Mouse (Mus musculus) limb, embryonic 12.5 days (tissue): ENCODE results near the gene Ube3c. TPM values are rescaled to one million over a fixed set of nuclear protein-coding genes. Genes with fewer than 3 reads are reported as not detected.
"Not testable (repeated sequence)": the region's sequence is repeated elsewhere in the genome, so short reads cannot be mapped to it uniquely, and the experiment has no call there.

Experiments used
- ATAC-seq: fragments of 200-750 bp; cut with Nextera tagmentation; 2 replicates; pipeline ENCODE4 v1.8.0; 2017; ENCODE audit warnings: low read depth, moderate TSS enrichment; ENCODE audit not compliant: insufficient number of reproducible peaks, insufficient read depth, low FRiP score, low TSS enrichment
- H3K27ac ChIP-seq: fragments of 300-500 bp; sonication (generic); 2 replicates; pipeline ENCODE4 v1.5.1; 2016; ENCODE audit warnings: mild to moderate bottlenecking, moderate library complexity
- H3K27me3 ChIP-seq: fragments of 300-500 bp; sonication (generic); 2 replicates; pipeline ENCODE4 v1.6.1; 2016; ENCODE audit warnings: mild to moderate bottlenecking, moderate library complexity
- H3K36me3 ChIP-seq: fragments of 300-500 bp; sonication (generic); 2 replicates; pipeline ENCODE4 v1.6.1; 2016; ENCODE audit warnings: mild to moderate bottlenecking, moderate library complexity
- H3K4me1 ChIP-seq: fragments of 300-500 bp; sonication (generic); replicated peaks from 2 replicates; pipeline ENCODE4 v1.6.1; 2016
- H3K4me2 ChIP-seq: fragments of 300-500 bp; sonication (generic); 2 replicates; pipeline ENCODE4 v1.6.1; 2016; ENCODE audit warnings: mild to moderate bottlenecking, moderate library complexity
- H3K4me3 ChIP-seq: fragments of 300-500 bp; sonication (generic); replicated peaks from 2 replicates; pipeline ENCODE4 v1.5.1; 2016; ENCODE audit warnings: mild to moderate bottlenecking
- H3K9ac ChIP-seq: fragments of 300-500 bp; sonication (generic); replicated peaks from 2 replicates; pipeline ENCODE4 v1.6.1; 2016; ENCODE audit warnings: mild to moderate bottlenecking, moderate library complexity
- H3K9me3 ChIP-seq: fragments of 300-500 bp; sonication (generic); 2 replicates; pipeline ENCODE4 v1.6.1; 2016; ENCODE audit warnings: mild to moderate bottlenecking, moderate library complexity
- WGBS: fragments of 180-500 bp; shearing (Covaris S2); methylation state at CpG from one replicate; pipeline ENCODE4 v1.1.7; 2016; 5-methylcytosine and 5-hydroxymethylcytosine counted together
- polyA plus RNA-seq: library from polyadenylated mRNA; unstranded; fragments of >200 nt; fragmentation: Nextera tagmentation; extraction: Ambion mirVana; gene quantifications from 2 replicates; pipeline ENCODE4 v1.2.1, GENCODE M21; 2016

Ube3c gene
- polyA plus RNA-seq, 1 experiment from 2014 or later = 41.0 TPM

DNA sequence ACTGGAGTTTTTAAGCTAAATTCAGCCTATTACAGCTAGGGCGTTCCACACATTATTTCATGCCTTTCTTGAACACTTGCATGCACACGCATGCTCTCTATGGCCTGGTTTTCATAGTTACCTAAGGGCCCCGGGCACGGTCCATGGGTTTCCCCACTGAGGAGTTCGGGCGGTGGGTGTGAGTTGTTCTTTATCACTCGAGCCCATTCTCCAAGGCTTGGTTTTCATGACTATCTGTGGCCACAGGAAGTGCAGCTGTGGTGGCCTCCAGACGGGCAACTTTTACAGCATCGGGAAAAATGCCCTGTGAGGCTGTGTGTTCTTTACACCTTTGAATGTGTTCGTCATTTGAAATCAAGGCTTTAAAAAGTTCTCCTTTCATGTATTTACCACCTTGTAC, 56.6 kb downstream of the Ube3c start:
- Histone ChIP-seq H3K4me2 (no peak overlapping the region), H3K36me3 (peaks cover 49% of the 10 kb centered on the region), H3K4me3 (no peak overlapping the region), H3K9ac (no peak overlapping the region), H3K9me3 (no peaks in the 10 kb centered on the region), H3K27ac (no peak overlapping the region), H3K4me1 (no peaks in the 10 kb centered on the region), H3K27me3 (no peaks in the 10 kb centered on the region)
- 81% methylated on average over 10 of the region's 10 CpGs for WGBS
- ATAC-seq = no peak

GRCm38 (mm10) chr5:29629941-29630340, 60.9 kb downstream of the Ube3c start:
- Histone ChIP-seq H3K36me3 (peaks cover 47% of the 10 kb centered on the region), H3K4me1 (no peaks in the 10 kb centered on the region), H3K4me2 (no peak overlapping the region), H3K27ac (no peak overlapping the region), H3K27me3 (no peaks in the 10 kb centered on the region), H3K4me3 (no peak overlapping the region), H3K9ac (no peak overlapping the region), H3K9me3 (no peaks in the 10 kb centered on the region)
- 92% methylated on average over 2 of the region's 2 CpGs for WGBS
- no peak for ATAC-seq

GRCm38 (mm10) chr5:29631711-29632110, 62.7 kb downstream of the Ube3c start:
- H3K4me3 ChIP-seq = no peak overlapping the region
- 77% methylated on average over 3 of the region's 3 CpGs for WGBS
- peaks cover 52% of the 10 kb centered on the region for H3K36me3 ChIP-seq
- H3K4me1 ChIP-seq = no peaks in the 10 kb centered on the region
- H3K9ac ChIP-seq = no peak overlapping the region
- H3K9me3 ChIP-seq = no peaks in the 10 kb centered on the region
- H3K4me2 ChIP-seq = no peak overlapping the region
- no peak for ATAC-seq
- H3K27me3 ChIP-seq = no peaks in the 10 kb centered on the region
- no peak overlapping the region for H3K27ac ChIP-seq

DNA sequence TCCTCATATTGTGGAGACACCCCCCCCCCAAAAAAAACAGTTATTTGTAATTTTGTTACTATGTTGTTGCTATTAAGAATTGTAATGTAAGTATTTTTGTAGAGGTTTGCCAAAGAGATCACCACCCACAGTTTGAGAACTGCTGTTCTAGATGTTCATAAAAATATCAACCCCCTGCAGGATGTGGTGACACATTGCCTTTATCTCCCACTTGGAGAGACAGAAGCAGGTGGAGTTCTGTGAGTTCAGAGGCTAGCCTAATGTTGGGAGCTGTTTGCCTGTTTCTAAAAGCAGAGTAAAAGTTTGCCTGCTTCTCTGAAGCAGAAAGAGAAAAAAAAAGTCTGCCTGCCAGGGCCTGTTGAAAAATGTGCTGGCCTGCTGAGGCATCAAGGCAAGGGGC, 67.3 kb downstream of the Ube3c start:
- Histone ChIP-seq H3K9me3 (no peaks in the 10 kb centered on the region), H3K4me2 (no peak overlapping the region), H3K27ac (no peak overlapping the region), H3K9ac (no peak overlapping the region), H3K4me3 (no peak overlapping the region), H3K27me3 (no peaks in the 10 kb centered on the region), H3K36me3 (peaks cover 73% of the 10 kb centered on the region), H3K4me1 (no peaks in the 10 kb centered on the region)
- ATAC-seq = no peak

DNA sequence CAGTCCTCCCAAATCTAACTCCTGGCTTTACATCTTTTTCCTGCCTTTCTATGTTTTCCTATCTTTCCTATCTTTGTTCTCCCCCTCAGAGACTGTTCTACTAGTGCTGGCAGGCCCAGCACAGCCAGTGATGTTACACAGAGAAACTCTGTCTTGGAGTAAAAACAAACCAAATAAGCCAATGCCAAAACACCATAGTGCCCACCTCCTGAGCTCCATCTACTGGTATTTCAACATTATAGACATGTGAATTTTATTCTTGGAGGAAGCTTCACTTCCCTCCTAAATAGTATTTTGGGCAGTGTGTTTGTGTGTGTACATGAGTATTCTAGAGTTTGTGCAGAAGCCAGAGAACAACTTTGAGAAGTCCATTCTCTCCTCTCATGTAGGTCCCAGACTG, 67.8 kb downstream of the Ube3c start:
- Histone ChIP-seq H3K4me2 (no peak overlapping the region), H3K27me3 (no peaks in the 10 kb centered on the region), H3K4me3 (no peak overlapping the region), H3K27ac (no peak overlapping the region), H3K9ac (no peak overlapping the region), H3K36me3 (peaks cover 71% of the 10 kb centered on the region), H3K4me1 (no peaks in the 10 kb centered on the region), H3K9me3 (no peaks in the 10 kb centered on the region)
- no peak for ATAC-seq

DNA sequence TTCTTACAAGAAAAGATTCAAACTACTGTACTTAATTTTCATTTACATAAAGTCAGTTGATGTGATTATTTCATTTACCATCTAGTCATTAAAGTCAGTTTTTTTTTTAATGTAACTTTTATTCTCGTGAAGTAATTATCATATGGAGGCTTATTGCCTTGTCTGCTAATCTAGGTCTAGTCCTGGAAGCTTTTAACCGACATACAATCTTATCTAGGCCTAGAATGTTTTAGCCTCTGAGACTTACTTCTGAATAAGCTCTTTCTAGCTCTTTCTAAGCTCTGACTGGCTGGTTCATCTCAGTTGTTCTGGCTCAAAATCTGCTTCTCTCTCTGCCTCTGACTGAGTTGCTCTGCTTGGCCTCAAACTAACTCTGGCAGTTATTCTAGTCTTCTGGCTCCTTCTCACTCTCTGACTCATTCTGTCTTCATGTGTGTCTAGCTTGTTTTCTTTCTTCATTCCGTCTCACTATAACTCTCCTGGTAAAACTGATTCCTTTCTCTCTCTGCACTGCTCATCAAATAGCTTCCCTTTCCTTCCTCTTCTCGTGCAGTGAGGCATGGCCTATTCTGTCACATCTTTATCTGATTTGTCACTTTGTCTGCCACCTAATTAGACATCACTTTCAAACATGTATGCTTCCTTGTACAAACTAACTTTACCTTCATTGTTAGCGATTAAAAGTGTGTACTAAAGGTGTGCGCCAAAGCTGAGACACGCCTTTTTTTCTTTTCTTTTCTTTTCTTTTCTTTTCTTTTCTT, 72.3 kb downstream of the Ube3c start:
- ATAC-seq = no peak
- H3K27me3 ChIP-seq = no peaks in the 10 kb centered on the region
- H3K9ac ChIP-seq = no peak overlapping the region
- WGBS = 93% methylated on average over 7 of the region's 7 CpGs
- H3K4me2 ChIP-seq = no peak overlapping the region
- no peaks in the 10 kb centered on the region for H3K4me1 ChIP-seq
- peaks cover 63% of the 10 kb centered on the region for H3K36me3 ChIP-seq
- H3K4me3 ChIP-seq = no peak overlapping the region
- H3K27ac ChIP-seq = no peak overlapping the region
- no peaks in the 10 kb centered on the region for H3K9me3 ChIP-seq

DNA sequence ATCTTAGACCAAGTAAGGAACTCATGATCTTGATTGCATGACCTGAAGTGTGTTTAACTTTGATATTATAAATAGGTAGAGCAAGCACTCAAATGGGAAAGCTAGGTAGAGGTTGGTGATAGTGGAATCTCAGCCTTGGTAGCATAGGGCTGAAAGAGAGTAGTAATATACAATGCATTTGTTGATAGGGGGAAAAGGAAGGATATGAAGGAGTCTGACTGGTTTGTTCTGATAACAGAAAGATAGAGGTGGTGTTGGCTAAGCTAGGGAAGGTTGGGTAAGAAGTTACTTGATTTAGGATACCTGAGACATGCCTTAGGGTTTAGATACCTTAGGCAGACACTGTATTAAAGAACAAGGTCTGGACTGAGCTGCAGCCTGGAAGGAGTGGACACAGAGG, 82.7 kb downstream of the Ube3c start:
- Histone ChIP-seq H3K4me1 (no peaks in the 10 kb centered on the region), H3K36me3 (peaks cover 43% of the 10 kb centered on the region), H3K9me3 (no peaks in the 10 kb centered on the region), H3K9ac (no peak overlapping the region), H3K4me2 (no peak overlapping the region), H3K27ac (no peak overlapping the region), H3K27me3 (no peaks in the 10 kb centered on the region), H3K4me3 (no peak overlapping the region)
- no peak for ATAC-seq

GRCm38 (mm10) chr5:29657590-29658339, 88.7 kb downstream of the Ube3c start:
- Histone ChIP-seq H3K4me1 (no peaks in the 10 kb centered on the region), H3K27ac (no peak overlapping the region), H3K9me3 (no peaks in the 10 kb centered on the region), H3K9ac (no peak overlapping the region), H3K4me3 (no peak overlapping the region), H3K27me3 (no peaks in the 10 kb centered on the region), H3K4me2 (no peak overlapping the region), H3K36me3 (peaks cover 65% of the 10 kb centered on the region)
- no peak for ATAC-seq
- WGBS = 96% methylated on average over 3 of the region's 3 CpGs

DNA sequence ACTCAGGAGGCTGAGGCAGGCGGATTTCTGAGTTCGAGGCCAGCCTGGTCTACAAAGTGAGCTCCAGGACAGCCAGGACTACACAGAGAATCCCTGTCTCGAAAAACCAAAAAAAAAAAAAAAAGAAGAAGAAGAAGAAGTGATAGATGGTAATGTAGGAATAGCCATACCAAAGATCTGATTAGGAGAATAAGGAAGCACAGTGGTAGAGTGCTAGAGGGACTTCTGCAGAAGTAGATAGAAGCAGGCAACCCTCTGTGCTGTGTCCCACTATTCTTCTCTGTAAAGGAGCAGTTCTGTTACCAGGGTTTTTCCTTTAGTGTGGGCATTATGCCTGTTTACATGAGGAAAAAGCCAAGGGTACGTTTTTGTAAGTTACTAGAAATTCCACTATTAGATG, 92.2 kb downstream of the Ube3c start:
- H3K9me3 ChIP-seq, H3K4me3 ChIP-seq, H3K27me3 ChIP-seq, H3K9ac ChIP-seq, H3K4me1 ChIP-seq, H3K27ac ChIP-seq, H3K4me2 ChIP-seq, ATAC-seq: not testable (repeated sequence)
- WGBS = 85% methylated on average over 4 of the region's 4 CpGs
- H3K36me3 ChIP-seq = peaks cover 87% of the 10 kb centered on the region

DNA sequence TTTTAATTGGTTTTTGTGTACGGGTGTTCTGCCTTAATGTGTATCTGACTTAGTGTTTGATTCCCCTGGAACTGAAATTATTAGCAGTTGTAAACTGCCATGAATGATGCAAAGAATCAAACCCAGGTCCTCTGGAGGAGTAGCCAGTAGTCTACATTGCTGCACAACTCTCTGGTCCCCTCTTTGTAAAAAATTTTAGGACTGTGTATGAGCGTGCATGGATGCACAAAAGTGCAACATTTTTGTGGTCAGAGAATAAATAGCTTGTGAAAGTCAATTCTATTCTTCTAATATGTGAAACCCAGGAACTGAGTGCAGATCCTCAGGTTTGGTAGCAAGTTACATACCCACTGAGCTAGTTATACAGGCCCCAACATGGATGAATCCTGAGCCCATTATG, 96.3 kb downstream of the Ube3c start:
- 88% methylated on average over 2 of the region's 2 CpGs for WGBS
- H3K36me3 ChIP-seq = peaks cover 83% of the 10 kb centered on the region
- no peak overlapping the region for H3K9ac ChIP-seq

GRCm38 (mm10) chr5:29672551-29672950, 103.5 kb downstream of the Ube3c start:
- peaks cover 80% of the 10 kb centered on the region for H3K36me3 ChIP-seq
- H3K4me1 ChIP-seq = no peaks in the 10 kb centered on the region
- no peaks in the 10 kb centered on the region for H3K27me3 ChIP-seq
- 92% methylated on average over 4 of the region's 4 CpGs for WGBS
- ATAC-seq = no peak
- H3K9ac ChIP-seq = no peak overlapping the region
- no peaks in the 10 kb centered on the region for H3K9me3 ChIP-seq
- no peak overlapping the region for H3K4me2 ChIP-seq
- H3K27ac ChIP-seq = no peak overlapping the region
- H3K4me3 ChIP-seq = no peak overlapping the region

More for the DNA sequence above, 96.3 kb downstream of the Ube3c start:
- Histone ChIP-seq H3K4me1 (no peaks in the 10 kb centered on the region), H3K4me2 (no peak overlapping the region), H3K27ac (no peak overlapping the region), H3K4me3 (no peak overlapping the region), H3K9me3 (no peaks in the 10 kb centered on the region), H3K27me3 (no peaks in the 10 kb centered on the region)
- ATAC-seq = no peak

DNA sequence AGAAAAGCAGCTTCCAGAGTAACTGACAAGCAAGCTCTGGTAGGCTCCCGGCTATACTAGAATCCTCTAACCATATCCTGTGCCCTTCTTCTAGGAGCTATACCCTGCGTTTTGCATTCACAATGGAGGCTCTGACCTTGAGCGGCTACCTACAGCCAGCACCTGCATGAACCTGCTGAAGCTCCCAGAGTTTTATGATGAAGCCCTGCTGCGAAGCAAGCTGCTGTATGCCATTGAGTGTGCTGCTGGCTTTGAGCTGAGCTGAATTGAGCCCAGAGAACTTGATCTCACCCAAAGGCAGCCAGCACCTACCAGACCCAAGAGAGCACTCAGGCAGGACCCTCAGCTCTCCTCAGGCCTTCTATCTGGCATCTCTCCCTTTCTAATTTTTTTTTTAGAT, 105.3 kb downstream of the Ube3c start:
- Histone ChIP-seq H3K9ac (no peak overlapping the region), H3K9me3 (no peaks in the 10 kb centered on the region), H3K4me2 (no peak overlapping the region), H3K27ac (no peak overlapping the region), H3K27me3 (no peaks in the 10 kb centered on the region), H3K4me3 (no peak overlapping the region), H3K36me3 (peaks cover 63% of the 10 kb centered on the region), H3K4me1 (no peaks in the 10 kb centered on the region)
- WGBS = 93% methylated on average over 4 of the region's 4 CpGs
- ATAC-seq = no peak
